Mouse (Mus musculus) forebrain, embryonic 11.5 days (tissue): ENCODE data around the gene 4931400O07Rik. TPM values are rescaled to one million over a fixed set of nuclear protein-coding genes. Genes with fewer than 3 reads are reported as not detected.

Source experiments
- ATAC-seq: fragments of 200-750 bp; cut with Nextera tagmentation; replicated peaks from 2 replicates; pipeline ENCODE4 v1.8.0; 2017; ENCODE audit warnings: moderate TSS enrichment; ENCODE audit not compliant: low FRiP score
- DNase-seq: peaks from one replicate; pipeline ENCODE4 v3.0.0-alpha.2; 2017; ENCODE audit warnings: low spot score
- H3K27ac ChIP-seq: fragments of 300-500 bp; sonication (generic); 2 replicates; pipeline ENCODE4 v1.5.1; 2014; ENCODE audit warnings: low read depth, low read length
- H3K27me3 ChIP-seq: fragments of 300-500 bp; sonication (generic); 2 replicates; pipeline ENCODE4 v1.6.1; 2014; ENCODE audit warnings: mild to moderate bottlenecking, low read length, mixed read lengths; ENCODE audit not compliant: control insufficient read depth, insufficient read depth
- H3K36me3 ChIP-seq: fragments of 300-500 bp; sonication (generic); 2 replicates; pipeline ENCODE4 v1.6.1; 2014; ENCODE audit warnings: mild to moderate bottlenecking, low read length, moderate library complexity, mixed read lengths; ENCODE audit not compliant: control insufficient read depth, insufficient read depth
- H3K4me1 ChIP-seq: fragments of 300-500 bp; sonication (generic); replicated peaks from 2 replicates; pipeline ENCODE4 v1.6.1; 2014; ENCODE audit warnings: low read length, mixed read lengths; ENCODE audit not compliant: control insufficient read depth, insufficient read depth
- H3K4me2 ChIP-seq: fragments of 300-500 bp; sonication (generic); 2 replicates; pipeline ENCODE4 v1.6.1; 2014; ENCODE audit warnings: low read depth, mild to moderate bottlenecking, low read length, moderate library complexity, mixed read lengths; ENCODE audit not compliant: severe bottlenecking
- H3K4me3 ChIP-seq: fragments of 300-500 bp; sonication (generic); 2 replicates; pipeline ENCODE4 v1.5.1; 2014; ENCODE audit warnings: low read depth, low read length
- H3K9ac ChIP-seq: fragments of 300-500 bp; sonication (generic); 2 replicates; pipeline ENCODE4 v1.6.1; 2014; ENCODE audit warnings: low read length
- H3K9me3 ChIP-seq: fragments of 300-500 bp; sonication (generic); 2 replicates; pipeline ENCODE4 v1.6.1; 2016; ENCODE audit warnings: low read length, mixed read lengths; ENCODE audit not compliant: control insufficient read depth
- WGBS: fragments of 180-500 bp; shearing (Covaris S2); extraction: QIAGEN DNeasy Blood & Tissue Kit; methylation state at CpG from one replicate; pipeline ENCODE4 v1.1.7; 2014; 5-methylcytosine and 5-hydroxymethylcytosine counted together
- polyA plus RNA-seq: library from polyadenylated mRNA; unstranded; fragments of >200 nt; fragmentation: Nextera tagmentation; extraction: Ambion mirVana; gene quantifications from 2 replicates; pipeline ENCODE4 v1.2.1, GENCODE M21; 2014

The 4931400O07Rik gene
- polyA plus RNA-seq: not detected in 2 replicates

- H3K4me1 ChIP-seq: no peaks in the 10 kb centered on the region
- DNase-seq (no peak), ATAC-seq (no peak)
Measured at GRCm38 (mm10) chrX:62467691-62468090, at the start of gene 4931400O07Rik. 4931400O07Rik (plus strand) TSS chrX:62467991.

More at GRCm38 (mm10) chrX:62467691-62468090, at the start of gene 4931400O07Rik:
- Histone ChIP-seq H3K9ac (no peak within 1 kb of the TSS), H3K27ac (no peak within 1 kb of the TSS), H3K27me3 (no peaks in the 10 kb centered on the region), H3K4me2 (no peak within 1 kb of the TSS), H3K36me3 (no peaks in the 10 kb centered on the region), H3K4me3 (no peak within 1 kb of the TSS), H3K9me3 (no peaks in the 10 kb centered on the region)
- 93% methylated on average over 2 of the region's 2 CpGs for WGBS

Other genes starting within 250 kb of the 4931400O07Rik start
- gene 4933402E13Rik, start 184.5 kb upstream of the 4931400O07Rik start, polyA plus RNA-seq: not detected in 2 replicates